Mouse (Mus musculus): ENCODE data around the gene Zfp366. TPM values are rescaled to one million over a fixed set of nuclear protein-coding genes. Genes with fewer than 3 reads are reported as not detected.

The Zfp366 gene
- polyA plus RNA-seq, 1 experiment: not detected

- H3K9me3 ChIP-seq (replicated peaks; ENCODE audit: control insufficient read depth, insufficient read depth, low read length, poor library complexity, severe bottlenecking): peaks cover 2% of the 10 kb centered on the region; the same call in 1 of the 2 replicates
- H3K4me3 ChIP-seq (ENCODE audit: low read depth, low read length): no peak overlapping the region
- no peaks in the 10 kb centered on the region for H3K27me3 ChIP-seq (ENCODE audit: control insufficient read depth, insufficient read depth, low read length, poor library complexity, severe bottlenecking)
- H3K9ac ChIP-seq (ENCODE audit: low read depth, poor library complexity, severe bottlenecking): no peak overlapping the region
- H3K36me3 ChIP-seq (ENCODE audit: control insufficient read depth, insufficient read depth, low read length, poor library complexity, severe bottlenecking): no peaks in the 10 kb centered on the region
- H3K4me1 ChIP-seq (ENCODE audit: control insufficient read depth, insufficient read depth, low read length): no peaks in the 10 kb centered on the region
- no peak for TF ChIP-seq CTCF (IDR thresholded peaks at IDR 0.05; ENCODE audit: low read depth, low read length)
- no peak overlapping the region for H3K27ac ChIP-seq (ENCODE audit: insufficient read depth, low read length)
Observed at GRCm38 (mm10) chr13:99256916-99257315, 72.3 kb downstream of the Zfp366 start.

DNA sequence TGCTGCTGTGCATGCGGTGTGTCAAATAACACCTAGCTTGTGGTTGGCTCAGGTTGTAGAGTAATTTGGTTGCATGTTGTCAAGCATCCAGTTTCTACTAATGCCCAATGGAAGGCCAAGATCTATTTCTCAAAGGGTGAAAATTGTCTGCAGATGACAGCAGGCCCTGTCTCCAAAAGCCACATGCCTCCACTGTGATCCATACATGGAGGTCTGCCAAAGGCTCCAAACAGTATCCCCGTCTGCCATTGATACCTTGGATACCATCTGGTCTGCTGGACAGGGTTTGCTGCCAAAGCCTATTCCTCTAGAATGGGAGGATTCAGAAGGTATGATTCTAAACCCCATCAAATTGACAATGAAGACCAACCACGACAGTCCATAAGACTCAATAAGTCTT, 74.1 kb downstream of the Zfp366 start:
- Histone ChIP-seq H3K9ac (ENCODE audit: low read depth, poor library complexity, severe bottlenecking) (no peak overlapping the region), H3K4me1 (ENCODE audit: control insufficient read depth, insufficient read depth, low read length) (no peaks in the 10 kb centered on the region), H3K4me3 (ENCODE audit: low read depth, low read length) (no peak overlapping the region), H3K27me3 (ENCODE audit: control insufficient read depth, insufficient read depth, low read length, poor library complexity, severe bottlenecking) (no peaks in the 10 kb centered on the region), H3K36me3 (ENCODE audit: control insufficient read depth, insufficient read depth, low read length, poor library complexity, severe bottlenecking) (no peaks in the 10 kb centered on the region), H3K27ac (ENCODE audit: insufficient read depth, low read length) (no peak overlapping the region), H3K9me3 (replicated peaks; ENCODE audit: control insufficient read depth, insufficient read depth, low read length, poor library complexity, severe bottlenecking) (no peaks in the 10 kb centered on the region; the same call in 1 of the 2 replicates)
- TF ChIP-seq POLR2A (IDR thresholded peaks at IDR 0.05; ENCODE audit: insufficient read depth, low read length) (no peak), EP300 (IDR thresholded peaks at IDR 0.05; ENCODE audit: insufficient read depth, low read depth, low read length) (no peak), CTCF (IDR thresholded peaks at IDR 0.05; ENCODE audit: low read depth, low read length) (no peak)

- Histone ChIP-seq H3K9me3 (replicated peaks; ENCODE audit: control insufficient read depth, insufficient read depth, low read length, poor library complexity, severe bottlenecking) (no peaks in the 10 kb centered on the region; the same call in 1 of the 2 replicates), H3K36me3 (ENCODE audit: control insufficient read depth, insufficient read depth, low read length, poor library complexity, severe bottlenecking) (no peaks in the 10 kb centered on the region), H3K9ac (ENCODE audit: low read depth, poor library complexity, severe bottlenecking) (no peak overlapping the region), H3K27ac (ENCODE audit: insufficient read depth, low read length) (no peak overlapping the region), H3K4me1 (ENCODE audit: control insufficient read depth, insufficient read depth, low read length) (no peaks in the 10 kb centered on the region), H3K4me3 (ENCODE audit: low read depth, low read length) (no peak overlapping the region), H3K27me3 (ENCODE audit: control insufficient read depth, insufficient read depth, low read length, poor library complexity, severe bottlenecking) (no peaks in the 10 kb centered on the region)
- TF ChIP-seq EP300 (IDR thresholded peaks at IDR 0.05; ENCODE audit: insufficient read depth, low read depth, low read length) (no peak), POLR2A (IDR thresholded peaks at IDR 0.05; ENCODE audit: insufficient read depth, low read length) (no peak), CTCF (IDR thresholded peaks at IDR 0.05; ENCODE audit: low read depth, low read length) (no peak)
Observed at GRCm38 (mm10) chr13:99259502-99260174, 75.0 kb downstream of the Zfp366 start.

GRCm38 (mm10) chr13:99262406-99262805, 77.8 kb downstream of the Zfp366 start:
- Histone ChIP-seq H3K27me3 (ENCODE audit: control insufficient read depth, insufficient read depth, low read length, poor library complexity, severe bottlenecking) (no peaks in the 10 kb centered on the region), H3K9ac (ENCODE audit: low read depth, poor library complexity, severe bottlenecking) (no peak overlapping the region), H3K4me1 (ENCODE audit: control insufficient read depth, insufficient read depth, low read length) (no peaks in the 10 kb centered on the region), H3K4me3 (ENCODE audit: low read depth, low read length) (no peak overlapping the region), H3K27ac (ENCODE audit: insufficient read depth, low read length) (no peak overlapping the region), H3K9me3 (replicated peaks; ENCODE audit: control insufficient read depth, insufficient read depth, low read length, poor library complexity, severe bottlenecking) (no peaks in the 10 kb centered on the region; the same call in 1 of the 2 replicates), H3K36me3 (ENCODE audit: control insufficient read depth, insufficient read depth, low read length, poor library complexity, severe bottlenecking) (no peaks in the 10 kb centered on the region)
- no peak for TF ChIP-seq EP300 (IDR thresholded peaks at IDR 0.05; ENCODE audit: insufficient read depth, low read depth, low read length)
- no peak for TF ChIP-seq POLR2A (IDR thresholded peaks at IDR 0.05; ENCODE audit: insufficient read depth, low read length)
- TF ChIP-seq CTCF (IDR thresholded peaks at IDR 0.05; ENCODE audit: low read depth, low read length): no peak

DNA sequence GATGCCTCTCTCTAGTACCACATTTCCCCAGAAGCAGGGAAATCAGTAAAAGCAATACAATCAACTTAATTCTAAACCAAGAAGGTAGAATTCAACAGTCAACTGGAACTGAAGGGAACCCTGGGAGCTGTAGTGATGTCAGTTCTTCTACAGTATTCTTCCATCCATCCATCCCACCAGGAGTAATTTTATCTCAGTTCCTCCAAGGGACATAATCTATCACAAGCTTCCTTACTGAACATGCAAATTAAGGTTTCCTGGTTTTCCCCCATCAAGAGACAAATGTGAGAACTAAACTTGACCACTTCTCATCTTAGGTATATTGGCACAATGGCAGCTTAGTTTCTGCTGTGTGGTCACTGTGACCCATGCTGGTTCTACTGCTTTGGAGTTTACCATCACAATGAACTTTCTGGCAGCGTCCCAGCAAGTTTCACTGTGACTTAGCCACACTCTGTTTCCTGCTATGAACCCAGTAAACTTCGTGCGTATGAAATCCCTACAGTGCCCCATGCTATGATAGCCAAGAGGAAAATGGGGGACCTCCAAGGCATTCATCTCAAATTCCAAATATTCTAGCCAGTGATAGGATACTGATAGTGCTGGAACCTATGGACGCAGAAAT, 78.6 kb downstream of the Zfp366 start:
- Histone ChIP-seq H3K27me3 (ENCODE audit: control insufficient read depth, insufficient read depth, low read length, poor library complexity, severe bottlenecking) (no peaks in the 10 kb centered on the region), H3K27ac (ENCODE audit: insufficient read depth, low read length) (no peak overlapping the region), H3K4me3 (ENCODE audit: low read depth, low read length) (no peak overlapping the region), H3K9me3 (replicated peaks; ENCODE audit: control insufficient read depth, insufficient read depth, low read length, poor library complexity, severe bottlenecking) (no peaks in the 10 kb centered on the region; the same call in 1 of the 2 replicates), H3K4me1 (ENCODE audit: control insufficient read depth, insufficient read depth, low read length) (no peaks in the 10 kb centered on the region), H3K36me3 (ENCODE audit: control insufficient read depth, insufficient read depth, low read length, poor library complexity, severe bottlenecking) (no peaks in the 10 kb centered on the region), H3K9ac (ENCODE audit: low read depth, poor library complexity, severe bottlenecking) (no peak overlapping the region)
- TF ChIP-seq POLR2A (IDR thresholded peaks at IDR 0.05; ENCODE audit: insufficient read depth, low read length) (no peak), EP300 (IDR thresholded peaks at IDR 0.05; ENCODE audit: insufficient read depth, low read depth, low read length) (no peak), CTCF (IDR thresholded peaks at IDR 0.05; ENCODE audit: low read depth, low read length) (no peak)

GRCm38 (mm10) chr13:99264483-99264882, 79.9 kb downstream of the Zfp366 start:
- Histone ChIP-seq H3K9ac (ENCODE audit: low read depth, poor library complexity, severe bottlenecking) (no peak overlapping the region), H3K27ac (ENCODE audit: insufficient read depth, low read length) (no peak overlapping the region), H3K4me1 (ENCODE audit: control insufficient read depth, insufficient read depth, low read length) (no peaks in the 10 kb centered on the region), H3K4me3 (ENCODE audit: low read depth, low read length) (no peak overlapping the region), H3K36me3 (ENCODE audit: control insufficient read depth, insufficient read depth, low read length, poor library complexity, severe bottlenecking) (no peaks in the 10 kb centered on the region), H3K27me3 (ENCODE audit: control insufficient read depth, insufficient read depth, low read length, poor library complexity, severe bottlenecking) (no peaks in the 10 kb centered on the region), H3K9me3 (replicated peaks; ENCODE audit: control insufficient read depth, insufficient read depth, low read length, poor library complexity, severe bottlenecking) (no peaks in the 10 kb centered on the region; the same call in 1 of the 2 replicates)
- no peak for TF ChIP-seq POLR2A (IDR thresholded peaks at IDR 0.05; ENCODE audit: insufficient read depth, low read length)
- TF ChIP-seq CTCF (IDR thresholded peaks at IDR 0.05; ENCODE audit: low read depth, low read length): no peak

All from ES-Bruce4 (cell line).